Mouse (Mus musculus): Measurements from ENCODE around the gene Wnt7b.

The Wnt7b gene

GRCm38 (mm10) chr15:85600696-85601094 is 18.4 kb upstream of the Wnt7b start:
- DNase-seq: peak; percentile 52

GRCm38 (mm10) chr15:85599887-85600695 is 17.8 kb upstream of the Wnt7b start:
- peak; percentile 87 for DNase-seq

GRCm38 (mm10) chr15:85598984-85599886 is 17.0 kb upstream of the Wnt7b start:
- peak; percentile 82 for DNase-seq

- no peak for DNase-seq
Observed at GRCm38 (mm10) chr15:85598443-85598842, 16.2 kb upstream of the Wnt7b start.

GRCm38 (mm10) chr15:85597403-85597802 is 15.1 kb upstream of the Wnt7b start:
- DNase-seq: peak; percentile 45

- no peak for DNase-seq
Observed at GRCm38 (mm10) chr15:85592674-85593073, 10.4 kb upstream of the Wnt7b start.

GRCm38 (mm10) chr15:85590831-85591230 is 8.6 kb upstream of the Wnt7b start:
- DNase-seq: no peak

- DNase-seq: peak; percentile 70
Observed at GRCm38 (mm10) chr15:85583504-85583903, 1.2 kb upstream of the Wnt7b start.

- peak; percentile 80 for DNase-seq
Observed at GRCm38 (mm10) chr15:85583024-85583423, 751 bp upstream of the Wnt7b start.

GRCm38 (mm10) chr15:85581563-85582064 is 659 bp downstream of the Wnt7b start:
- no peak for DNase-seq

- no peak for DNase-seq
Observed at GRCm38 (mm10) chr15:85580934-85581562, 1.2 kb downstream of the Wnt7b start.

GRCm38 (mm10) chr15:85580483-85580882 is 1.8 kb downstream of the Wnt7b start:
- no peak for DNase-seq

GRCm38 (mm10) chr15:85577583-85578460 is 4.5 kb downstream of the Wnt7b start:
- DNase-seq: no peak

- DNase-seq: no peak
Observed at GRCm38 (mm10) chr15:85576511-85577440, 5.5 kb downstream of the Wnt7b start.

- no peak for DNase-seq
Observed at GRCm38 (mm10) chr15:85576110-85576509, 6.2 kb downstream of the Wnt7b start.

GRCm38 (mm10) chr15:85574558-85574957 is 7.7 kb downstream of the Wnt7b start:
- no peak for DNase-seq

- no peak for DNase-seq
Observed at GRCm38 (mm10) chr15:85574086-85574485, 8.2 kb downstream of the Wnt7b start.

GRCm38 (mm10) chr15:85572619-85573254 is 9.5 kb downstream of the Wnt7b start:
- DNase-seq: no peak

- DNase-seq: peak; percentile 59
Observed at GRCm38 (mm10) chr15:85569995-85570734, 12.1 kb downstream of the Wnt7b start.

Data from kidney, adult 9 months (tissue).